Comparison of ENCODE assay signal across 11 mouse cellular contexts in genomic region chr13:97406678-97407077, GRCm38 (mm10).
A peak's percentile ranks its signal among the peaks of the same experiment; 100 is the strongest.
DNase-seq lines count a peak whose midpoint lies in the region; ATAC-seq lines count a peak whose summit lies in the region.
"Had no signal": no experiment of that assay in that cellular context is flagged by ENCODE, and none has a peak within 500 bp of the region (broad histone marks: within the 10 kb centered on the region; RNA-seq: fewer than 3 reads in every experiment).

No protein-coding gene starts in this region.

- 27% methylated on average over 7 of the region's 7 CpGs for WGBS in liver, embryonic 16.5 days (ENCODE audit: insufficient replicate concordance)
- WGBS in liver, embryonic 12.5 days (ENCODE audit: insufficient replicate concordance), result 40% methylated on average over 7 of the region's 7 CpGs
- WGBS in large intestine, adult 2 months, result 22% methylated on average over 7 of the region's 7 CpGs
- 35% methylated on average over 7 of the region's 7 CpGs for WGBS in stomach, embryonic 15.5 days

- no peak overlapping the region for H3K9ac ChIP-seq in liver, embryonic 16.5 days (ENCODE audit: low read depth, low read length)
- no peak overlapping the region for H3K9ac ChIP-seq in liver, embryonic 12.5 days
- no peak overlapping the region for H3K9ac ChIP-seq in stomach, embryonic 15.5 days

- H3K4me3 ChIP-seq in liver, embryonic 16.5 days (ENCODE audit: low read depth, low read length), result no peak overlapping the region
- no peak overlapping the region for H3K4me3 ChIP-seq in liver, embryonic 12.5 days
- no peak overlapping the region for H3K4me3 ChIP-seq in stomach, embryonic 15.5 days (replicated peaks)

- no peaks in the 10 kb centered on the region for H3K4me1 ChIP-seq in liver, embryonic 16.5 days (ENCODE audit: control insufficient read depth, low read depth, low read length)
- 0 out of 2 replicates have a peak, but pooled peaks cover 6% of the 10 kb centered on the region for H3K4me1 ChIP-seq in liver, embryonic 12.5 days
- H3K4me1 ChIP-seq in stomach, embryonic 15.5 days, result no peaks in the 10 kb centered on the region

- no peak overlapping the region for H3K4me2 ChIP-seq in liver, embryonic 16.5 days (ENCODE audit: low read depth, low read length)
- no peak overlapping the region for H3K4me2 ChIP-seq in liver, embryonic 12.5 days
- H3K4me2 ChIP-seq in stomach, embryonic 15.5 days, result no peak overlapping the region

- peak; percentile 64 for DNase-seq in T-cell, adult 2 months (ENCODE audit: low spot score)
- peak; percentile 68 for DNase-seq in large intestine, adult 2 months (ENCODE audit: low read depth, low spot score)
- no peak for DNase-seq in urinary bladder, postnatal 10 days (ENCODE audit: low spot score)
- no peak for DNase-seq in layer of hippocampus, adult 8-10 months (ENCODE audit: low spot score in 2 of 2)
- DNase-seq: gastrocnemius, postnatal 25 days; heart, postnatal 4 days; kidney, postnatal 14 days had no signal

- H3K27ac ChIP-seq in liver, embryonic 16.5 days (ENCODE audit: low read length), result no peak overlapping the region
- no peak overlapping the region for H3K27ac ChIP-seq in liver, embryonic 12.5 days
- no peak overlapping the region for H3K27ac ChIP-seq in stomach, embryonic 15.5 days

- H3K9me3 ChIP-seq in liver, embryonic 16.5 days (replicated peaks; ENCODE audit: control insufficient read depth, low read length), result no peaks in the 10 kb centered on the region
- no peaks in the 10 kb centered on the region for H3K9me3 ChIP-seq in liver, embryonic 12.5 days (replicated peaks)
- H3K9me3 ChIP-seq in stomach, embryonic 15.5 days, result no peaks in the 10 kb centered on the region

- H3K36me3 ChIP-seq in liver, embryonic 16.5 days (ENCODE audit: control insufficient read depth, insufficient read depth), result no peaks in the 10 kb centered on the region
- no peaks in the 10 kb centered on the region for H3K36me3 ChIP-seq in liver, embryonic 12.5 days
- H3K36me3 ChIP-seq in stomach, embryonic 15.5 days, result no peaks in the 10 kb centered on the region

- peak; percentile 41; the same call in 1 of the 2 replicates for ATAC-seq in liver, embryonic 16.5 days (ENCODE audit: low read depth)
- no peak for ATAC-seq in liver, embryonic 12.5 days
- 0 out of 2 replicates have a peak, but pooled peaks have one; percentile 56 for ATAC-seq in stomach, embryonic 15.5 days (ENCODE audit: insufficient read depth, low FRiP score, low read depth)
- ATAC-seq in monocyte, adult 5-6 weeks (replicated peaks; ENCODE audit: insufficient number of reproducible peaks, low FRiP score, low TSS enrichment, poor library complexity, severe bottlenecking), result no peak

- no peaks in the 10 kb centered on the region for H3K27me3 ChIP-seq in liver, embryonic 16.5 days (ENCODE audit: control insufficient read depth, insufficient read depth, low read depth, low read length)
- H3K27me3 ChIP-seq in liver, embryonic 12.5 days (replicated peaks), result peaks cover 11% of the 10 kb centered on the region; the same call in 1 of the 2 replicates
- no peaks in the 10 kb centered on the region for H3K27me3 ChIP-seq in stomach, embryonic 15.5 days (replicated peaks)

Comparison
In these comparisons a context has a peak if more than half of its experiments do, and no peak if none do; other contexts are left out.
1. ATAC-seq: peak in liver, embryonic 16.5 days (single experiment) and stomach, embryonic 15.5 days (single experiment); none in liver, embryonic 12.5 days (single experiment) and monocyte, adult 5-6 weeks (single experiment).
2. DNase-seq: peak in T-cell, adult 2 months (single experiment) and large intestine, adult 2 months (single experiment); none in urinary bladder, postnatal 10 days (single experiment) and layer of hippocampus, adult 8-10 months (0 of 2).